Mouse (Mus musculus) MEL (cell line): ENCODE measurements around the gene Wap. TPM values are rescaled to one million over a fixed set of nuclear protein-coding genes. Genes with fewer than 3 reads are reported as not detected.

Experiments used
- DNase-seq: peaks from one replicate; pipeline ENCODE4 v3.0.0; 2011; ENCODE audit warnings: low read depth, low spot score
- H3K27ac ChIP-seq: 2 replicates; pipeline ENCODE4 v1.5.1; 2012; ENCODE audit warnings: low read depth, mild to moderate bottlenecking, control low read depth, low read length, moderate library complexity; ENCODE audit not compliant: control insufficient read depth
- H3K27me3 ChIP-seq, 2 experiments: fragments of 150-350 bp in 1 of 2; sonication (generic) in 1 of 2; 2 replicates each; pipeline ENCODE4 v1.6.1; 2012; ENCODE audit warnings: low read length in 2 of 2, mild to moderate bottlenecking in 2 of 2, improper control_type of control experiment in 1 of 2, moderate library complexity in 1 of 2; ENCODE audit not compliant: insufficient read depth in 2 of 2, control insufficient read depth in 1 of 2
- H3K36me3 ChIP-seq, 2 experiments: 2 replicates each; pipeline ENCODE4 v1.6.1; 2012 to 2014; ENCODE audit warnings: low read length in 2 of 2, improper control_type of control experiment in 1 of 2, inconsistent platforms in 1 of 2, mild to moderate bottlenecking in 1 of 2; ENCODE audit not compliant: insufficient read depth in 2 of 2, control insufficient read depth in 1 of 2
- H3K4me1 ChIP-seq, 2 experiments: fragments of 150-350 bp in 1 of 2; sonication (generic) in 1 of 2; 2 replicates each; pipeline ENCODE4 v1.6.1; 2012; ENCODE audit warnings: low read length in 2 of 2, improper control_type of control experiment in 1 of 2, mild to moderate bottlenecking in 1 of 2; ENCODE audit not compliant: insufficient read depth in 2 of 2, control insufficient read depth in 1 of 2
- H3K4me3 ChIP-seq, 2 experiments: fragments of 150-350 bp in 1 of 2; sonication (generic) in 1 of 2; 2 replicates each; pipeline ENCODE4 v1.5.1; 2012; ENCODE audit warnings: low read depth in 2 of 2, low read length in 2 of 2, mild to moderate bottlenecking in 2 of 2, moderate library complexity in 2 of 2, control low read depth in 1 of 2, improper control_type of control experiment in 1 of 2; ENCODE audit not compliant: control insufficient read depth in 1 of 2, insufficient read depth in 1 of 2
- H3K79me2 ChIP-seq: 2 replicates; pipeline ENCODE4 v1.6.1; 2012; ENCODE audit warnings: mild to moderate bottlenecking, low read length, moderate library complexity; ENCODE audit not compliant: control insufficient read depth, poor library complexity, insufficient read depth
- H3K9ac ChIP-seq: 2 replicates; pipeline ENCODE4 v1.6.1; 2012; ENCODE audit warnings: low read depth, mild to moderate bottlenecking, control low read depth, low read length, moderate library complexity; ENCODE audit not compliant: control insufficient read depth, poor library complexity, severe bottlenecking
- H3K9me3 ChIP-seq: fragments of 150-350 bp; sonication (generic); replicated peaks from 2 replicates; pipeline ENCODE4 v1.6.1; 2012; ENCODE audit warnings: mild to moderate bottlenecking, low read length, improper control_type of control experiment, moderate library complexity; ENCODE audit not compliant: insufficient read depth
- BHLHE40 ChIP-seq: IDR thresholded peaks from 2 replicates; pipeline ENCODE4 v1.6.1; 2012; ENCODE audit warnings: low read depth, mild to moderate bottlenecking, inconsistent platforms, low read length, improper control_type of control experiment, borderline replicate concordance
- CHD2 ChIP-seq: IDR thresholded peaks from 2 replicates; pipeline ENCODE4 v1.6.1; 2011; ENCODE audit warnings: low read length, improper control_type of control experiment
- CTCF ChIP-seq, 3 experiments: IDR thresholded peaks in 2 of 3; conservative IDR thresholded peaks in 1 of 3; 2 replicates each; pipeline ENCODE4 v1.5.1; 2011 to 2012; ENCODE audit warnings: low read length in 3 of 3, low read depth in 2 of 3, mild to moderate bottlenecking in 2 of 3, improper control_type of control experiment in 1 of 3, inconsistent platforms in 1 of 3, mixed read lengths in 1 of 3, moderate library complexity in 1 of 3; ENCODE audit not compliant: control insufficient read depth in 1 of 3, insufficient read depth in 1 of 3, poor library complexity in 1 of 3, severe bottlenecking in 1 of 3
- ELF1 ChIP-seq: IDR thresholded peaks from 2 replicates; pipeline ENCODE4 v1.6.1; 2014; ENCODE audit warnings: low read depth, mild to moderate bottlenecking, inconsistent platforms, low read length, improper control_type of control experiment, moderate library complexity
- EP300 ChIP-seq, 2 experiments: IDR thresholded peaks; 2 replicates each; pipeline ENCODE4 v1.6.1; 2011; ENCODE audit warnings: improper control_type of control experiment in 2 of 2, low read length in 2 of 2, low read depth in 1 of 2, mild to moderate bottlenecking in 1 of 2
- ETS1 ChIP-seq: IDR thresholded peaks from 2 replicates; pipeline ENCODE4 v1.6.1; 2012; ENCODE audit warnings: low read depth, mild to moderate bottlenecking, inconsistent platforms, low read length, improper control_type of control experiment, moderate library complexity
- GABPA ChIP-seq: IDR thresholded peaks from 2 replicates; pipeline ENCODE4 v1.6.1; 2012; ENCODE audit warnings: low read depth, mild to moderate bottlenecking, inconsistent platforms, low read length, improper control_type of control experiment, moderate library complexity
- GATA1 ChIP-seq: IDR thresholded peaks from 2 replicates; pipeline ENCODE4 v1.6.1; 2011; ENCODE audit warnings: low read depth, low read length, improper control_type of control experiment
- HCFC1 ChIP-seq: IDR thresholded peaks from 2 replicates; pipeline ENCODE4 v1.6.1; 2012; ENCODE audit warnings: low read depth, mild to moderate bottlenecking, inconsistent platforms, low read length, improper control_type of control experiment, moderate library complexity
- JUND ChIP-seq: IDR thresholded peaks from 2 replicates; pipeline ENCODE4 v1.6.1; 2011; ENCODE audit warnings: low read depth, mild to moderate bottlenecking, improper control_type of control experiment, low read length
- KAT2A ChIP-seq: conservative IDR thresholded peaks from 2 replicates; pipeline ENCODE4 v1.6.1; 2012; ENCODE audit warnings: low read depth, low read length, improper control_type of control experiment, inconsistent platforms
- MAFK ChIP-seq: IDR thresholded peaks from 2 replicates; pipeline ENCODE4 v1.6.1; 2011; ENCODE audit warnings: low read depth, mild to moderate bottlenecking, low read length, improper control_type of control experiment, borderline replicate concordance
- MAX ChIP-seq: IDR thresholded peaks from 2 replicates; pipeline ENCODE4 v1.6.1; 2011; ENCODE audit warnings: low read length, improper control_type of control experiment
- MEF2A ChIP-seq: IDR thresholded peaks from 2 replicates; pipeline ENCODE4 v1.6.1; 2014; ENCODE audit warnings: low read depth, mild to moderate bottlenecking, inconsistent platforms, low read length, improper control_type of control experiment; ENCODE audit not compliant: poor library complexity, insufficient replicate concordance, severe bottlenecking; ENCODE audit errors: extremely low read depth
- MXI1 ChIP-seq: IDR thresholded peaks from 2 replicates; pipeline ENCODE4 v1.6.1; 2011; ENCODE audit warnings: mild to moderate bottlenecking, low read depth, low read length, improper control_type of control experiment
- MYB ChIP-seq: IDR thresholded peaks from 2 replicates; pipeline ENCODE4 v1.6.1; 2011; ENCODE audit warnings: mild to moderate bottlenecking, low read depth, low read length, improper control_type of control experiment
- MYC ChIP-seq: IDR thresholded peaks from 2 replicates; pipeline ENCODE4 v1.6.1; 2011; ENCODE audit warnings: low read depth, mild to moderate bottlenecking, low read length, improper control_type of control experiment, moderate library complexity
- NELFE ChIP-seq: IDR thresholded peaks from 2 replicates; pipeline ENCODE4 v1.6.1; 2011; ENCODE audit warnings: low read depth, low read length, improper control_type of control experiment
- NRF1 ChIP-seq: IDR thresholded peaks from 2 replicates; pipeline ENCODE4 v1.6.1; 2014; ENCODE audit warnings: low read depth, mild to moderate bottlenecking, inconsistent platforms, low read length, improper control_type of control experiment, moderate library complexity; ENCODE audit not compliant: poor library complexity, insufficient read depth, severe bottlenecking
- POLR2A ChIP-seq, 2 experiments: IDR thresholded peaks; 2 replicates each; pipeline ENCODE4 v1.6.1; 2011 to 2012; ENCODE audit warnings: low read length in 2 of 2, mild to moderate bottlenecking in 2 of 2, control low read depth in 1 of 2, improper control_type of control experiment in 1 of 2, low read depth in 1 of 2, moderate library complexity in 1 of 2; ENCODE audit not compliant: control insufficient read depth in 1 of 2, insufficient read depth in 1 of 2, poor library complexity in 1 of 2
- POLR2AphosphoS2 ChIP-seq: IDR thresholded peaks from 2 replicates; pipeline ENCODE4 v1.6.1; 2011; ENCODE audit warnings: low read length, improper control_type of control experiment
- POLR2AphosphoS5 ChIP-seq: IDR thresholded peaks from 2 replicates; pipeline ENCODE4 v1.6.1; 2012; ENCODE audit warnings: low read depth, borderline replicate concordance, mild to moderate bottlenecking, inconsistent platforms, low read length, moderate library complexity, mixed read lengths
- RAD21 ChIP-seq: IDR thresholded peaks from 2 replicates; pipeline ENCODE4 v1.6.1; 2011; ENCODE audit warnings: mild to moderate bottlenecking, low read depth, low read length, improper control_type of control experiment
- SMC3 ChIP-seq: IDR thresholded peaks from 2 replicates; pipeline ENCODE4 v1.6.1; 2011; ENCODE audit warnings: low read depth, low read length, improper control_type of control experiment
- TBP ChIP-seq: IDR thresholded peaks from 2 replicates; pipeline ENCODE4 v1.8.0; 2011; ENCODE audit warnings: low read depth, low read length, improper control_type of control experiment
- UBTF ChIP-seq: IDR thresholded peaks from 2 replicates; pipeline ENCODE4 v1.6.1; 2012; ENCODE audit warnings: low read depth, mild to moderate bottlenecking, inconsistent platforms, low read length, improper control_type of control experiment, moderate library complexity, borderline replicate concordance; ENCODE audit not compliant: insufficient read depth
- ZC3H11A ChIP-seq: IDR thresholded peaks from 2 replicates; pipeline ENCODE4 v1.6.1; 2012; ENCODE audit warnings: low read depth, mild to moderate bottlenecking, inconsistent platforms, low read length, improper control_type of control experiment
- ZKSCAN1 ChIP-seq: IDR thresholded peaks from 2 replicates; pipeline ENCODE4 v1.6.1; 2012; ENCODE audit warnings: low read depth, mild to moderate bottlenecking, inconsistent platforms, low read length, improper control_type of control experiment, moderate library complexity
- ZNF384 ChIP-seq: IDR thresholded peaks from 2 replicates; pipeline ENCODE4 v1.6.1; 2012; ENCODE audit warnings: low read depth, mild to moderate bottlenecking, inconsistent platforms, low read length, improper control_type of control experiment
- polyA plus RNA-seq, 2 experiments: library from polyadenylated mRNA; stranded (reverse) in 1 of 2; unstranded in 1 of 2; fragments of >175 nt in 1 of 2; fragments of >200 nt in 1 of 2; gene quantifications; 2 replicates each; pipeline versions ENCODE4 v1.2.1 to v1.2.4; 2012; ENCODE audit warnings: low replicate concordance in 2 of 2, low read depth in 1 of 2; ENCODE audit not compliant: insufficient read length in 2 of 2, insufficient read depth in 1 of 2, missing spikeins in 1 of 2
- total RNA-seq: library from RNA; depleted of rRNA; stranded (reverse); fragments of 300-350 nt; gene quantifications from 2 replicates; pipeline ENCODE4 v1.2.3, GENCODE M21; 2012

Gene Wap
- total and polyA plus RNA-seq, 3 experiments: not detected

DNA sequence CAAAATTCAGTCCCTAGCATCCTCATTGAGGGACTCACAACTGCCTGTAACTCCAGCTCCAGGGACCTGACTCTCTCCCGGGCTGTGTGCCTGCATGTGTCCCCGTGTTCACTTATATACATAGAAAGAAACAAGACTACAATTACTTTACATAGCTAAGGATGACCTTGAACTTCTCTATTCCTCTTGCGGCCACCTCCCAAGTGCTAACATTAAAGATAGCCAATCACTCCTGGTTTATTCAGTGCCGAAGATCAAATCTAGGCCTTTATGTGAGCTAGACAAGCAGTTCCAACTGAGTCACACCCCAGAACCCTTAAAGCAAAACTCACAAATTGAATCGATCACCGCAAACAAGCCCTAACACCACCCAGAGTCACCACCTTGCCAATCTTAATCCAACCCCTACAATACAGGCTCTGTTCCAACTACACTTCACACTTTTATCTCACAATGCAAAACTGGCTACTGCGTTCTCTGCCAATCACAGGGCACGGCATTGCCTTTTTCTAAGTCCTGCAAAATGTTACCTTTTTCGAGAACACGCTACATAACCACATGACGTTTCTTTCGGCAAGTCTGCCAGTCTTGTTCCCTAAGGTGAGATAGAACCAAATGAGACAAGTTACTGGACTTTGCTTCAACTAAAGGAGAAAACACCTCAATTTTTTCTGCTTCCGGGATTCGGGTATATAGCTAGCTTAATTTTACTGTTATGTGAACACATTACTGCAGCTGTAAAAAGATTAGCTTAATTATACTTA is 13.6 kb downstream of the Wap start (continued):
- TF ChIP-seq MEF2A: no peak
- TF ChIP-seq ELF1: no peak
- TF ChIP-seq MYB: 0 out of 2 replicates have a peak, but pooled peaks have one; percentile 35
- TF ChIP-seq UBTF: 0 out of 2 replicates have a peak, but pooled peaks have one; percentile 23
- TF ChIP-seq ZKSCAN1: peak; percentile 58; the same call in 1 of the 2 replicates
- TF ChIP-seq ETS1: 0 out of 2 replicates have a peak, but pooled peaks have one; percentile 43
- TF ChIP-seq RAD21: no peak
- TF ChIP-seq TBP: peak; percentile 83
- TF ChIP-seq POLR2AphosphoS2: peak; percentile 58; the same call in 1 of the 2 replicates
- peak; percentile 65; the same call in 1 of the 2 replicates for TF ChIP-seq JUND
- no peak for TF ChIP-seq GABPA
- TF ChIP-seq CTCF (IDR thresholded peaks at IDR 0.05 in 2 of 3, conservative IDR thresholded peaks at IDR 0.05 in 1 of 3; ENCODE audit: control insufficient read depth in 1 of 3, insufficient read depth in 1 of 3, low read depth in 2 of 3, low read length in 3 of 3, poor library complexity in 1 of 3, severe bottlenecking in 1 of 3): no peak
- TF ChIP-seq NRF1: no peak
- no peak for TF ChIP-seq ZC3H11A
- TF ChIP-seq NELFE: peak; percentile 58
- TF ChIP-seq HCFC1: peak; percentile 54; the same call in 1 of the 2 replicates
- no peak for TF ChIP-seq MAFK
- TF ChIP-seq CHD2: no peak
- TF ChIP-seq KAT2A: 0 out of 2 replicates have a peak, but pooled peaks have one; percentile 4
- TF ChIP-seq GATA1: peak; percentile 44
- TF ChIP-seq EP300 (IDR thresholded peaks at IDR 0.05; ENCODE audit: low read depth in 1 of 2, low read length in 2 of 2): peak; percentile 7 to 40; a peak in 1 of 4 replicates
- TF ChIP-seq, all 39 proteins: peak for 23

DNA sequence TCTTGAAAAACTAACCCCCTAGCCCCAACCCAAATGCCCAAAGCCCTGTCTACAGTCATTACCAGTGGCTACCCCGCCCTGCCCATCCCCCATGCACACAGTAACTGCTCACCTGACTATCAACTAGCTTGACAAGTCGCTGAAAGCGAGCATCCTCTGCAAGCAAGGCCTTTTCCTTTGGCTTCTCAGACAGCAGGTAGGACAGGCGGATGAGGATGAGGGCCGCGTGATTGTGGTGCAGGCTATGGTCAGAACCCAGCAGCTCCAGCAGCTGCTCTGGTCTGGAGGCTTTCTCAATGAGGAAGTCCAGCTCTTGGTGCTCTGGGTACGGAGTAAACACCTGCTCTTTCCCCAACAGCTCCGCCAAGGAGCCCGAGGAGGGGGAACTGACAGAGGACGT is 14.7 kb downstream of the Wap start:
- H3K9ac ChIP-seq: peak overlapping the region; percentile 92
- H3K27me3 ChIP-seq: no peaks in the 10 kb centered on the region
- H3K79me2 ChIP-seq: peaks cover 58% of the 10 kb centered on the region
- DNase-seq: peak; percentile 63
- peaks cover 31 to 34% of the 10 kb centered on the region in 2 experiments for H3K36me3 ChIP-seq
- TF ChIP-seq POLR2AphosphoS5 (no peak), BHLHE40 (peak; percentile 34; the same call in 1 of the 2 replicates), ZNF384 (no peak), MYC (no peak), GATA1 (no peak), GABPA (no peak), MAX (no peak), POLR2A (IDR thresholded peaks at IDR 0.05; ENCODE audit: control insufficient read depth in 1 of 2, insufficient read depth in 1 of 2, low read depth in 1 of 2, low read length in 2 of 2, poor library complexity in 1 of 2) (0 out of 4 replicates have a peak, but pooled peaks of 1 of the 2 experiments have one; percentile 5), MXI1 (0 out of 2 replicates have a peak, but pooled peaks have one; percentile 11), HCFC1 (0 out of 2 replicates have a peak, but pooled peaks have one; percentile 12), SMC3 (no peak), EP300 (IDR thresholded peaks at IDR 0.05; ENCODE audit: low read depth in 1 of 2, low read length in 2 of 2) (0 out of 4 replicates have a peak, but pooled peaks of 1 of the 2 experiments have one; percentile 1)
- peak overlapping the region; percentile 92 for H3K27ac ChIP-seq
- H3K4me1 ChIP-seq: peaks cover 11 to 27% of the 10 kb centered on the region in 2 experiments
- H3K9me3 ChIP-seq: no peaks in the 10 kb centered on the region
- peak overlapping the region; percentile 77 to 92 for H3K4me3 ChIP-seq
